Mouse (Mus musculus): ENCODE data around the gene Tsga10ip. TPM values are rescaled to one million over a fixed set of nuclear protein-coding genes. Genes with fewer than 3 reads are reported as not detected.
"Not testable (repeated sequence)": the region's sequence is repeated elsewhere in the genome, so short reads cannot be mapped to it uniquely, and the experiment has no call there.

Tsga10ip gene
- polyA plus RNA-seq, 1 experiment from 2014 or later, result 0.44 TPM

DNA sequence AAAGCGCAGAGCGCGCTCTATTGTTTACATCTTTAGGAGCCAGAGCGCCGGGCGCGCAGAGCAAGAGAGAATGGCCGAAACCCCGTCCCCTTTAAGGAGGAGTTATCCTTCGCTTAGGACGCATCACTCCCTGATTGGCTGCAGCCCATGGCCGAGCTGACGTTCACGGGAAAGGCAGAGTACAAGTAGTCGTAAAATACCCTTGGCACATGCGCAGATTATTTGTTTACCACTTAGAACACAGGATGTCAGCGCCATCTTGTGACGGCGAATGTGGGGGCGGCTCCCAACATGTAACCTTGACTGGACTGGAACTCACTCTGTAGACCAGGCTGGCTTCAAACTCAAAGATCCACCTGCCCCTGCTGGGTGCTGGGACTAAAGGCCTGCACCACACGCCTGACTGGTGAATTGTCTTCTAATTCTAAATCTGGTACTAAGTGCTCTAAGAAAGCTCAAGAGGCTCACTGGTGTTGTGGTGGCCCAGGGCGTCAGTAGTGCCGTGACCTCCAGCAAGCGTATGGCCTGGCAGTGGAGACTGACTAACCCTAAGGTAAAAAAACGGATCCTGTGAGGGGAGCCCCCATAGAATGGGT, 4.3 kb upstream of the Tsga10ip start:
- TF ChIP-seq CTCF (IDR thresholded peaks at IDR 0.05; ENCODE audit: low read depth), result peak; percentile 32
- peak overlapping the region; percentile 74 for H3K4me2 ChIP-seq (replicated peaks; ENCODE audit: low read depth)
- H3K9me3 ChIP-seq (ENCODE audit: control insufficient read depth, low read length); H3K36me3 ChIP-seq (ENCODE audit: control insufficient read depth, insufficient read depth, low read length); H3K4me1 ChIP-seq (replicated peaks; ENCODE audit: control insufficient read depth, insufficient read depth); H3K27me3 ChIP-seq (ENCODE audit: control insufficient read depth, insufficient read depth, low read length): not testable (repeated sequence)
- DNase-seq (ENCODE audit: low spot score) (peak; percentile 68), ATAC-seq (ENCODE audit: low FRiP score, low TSS enrichment) (peak; percentile 83)
- peak overlapping the region; percentile 98 for H3K27ac ChIP-seq (replicated peaks)
- peak overlapping the region; percentile 88 for H3K9ac ChIP-seq (ENCODE audit: low read length)
- WGBS, result 16% methylated on average over 20 of the region's 25 CpGs
- peak overlapping the region; percentile 59 for H3K4me3 ChIP-seq (ENCODE audit: low read depth, low read length)

DNA sequence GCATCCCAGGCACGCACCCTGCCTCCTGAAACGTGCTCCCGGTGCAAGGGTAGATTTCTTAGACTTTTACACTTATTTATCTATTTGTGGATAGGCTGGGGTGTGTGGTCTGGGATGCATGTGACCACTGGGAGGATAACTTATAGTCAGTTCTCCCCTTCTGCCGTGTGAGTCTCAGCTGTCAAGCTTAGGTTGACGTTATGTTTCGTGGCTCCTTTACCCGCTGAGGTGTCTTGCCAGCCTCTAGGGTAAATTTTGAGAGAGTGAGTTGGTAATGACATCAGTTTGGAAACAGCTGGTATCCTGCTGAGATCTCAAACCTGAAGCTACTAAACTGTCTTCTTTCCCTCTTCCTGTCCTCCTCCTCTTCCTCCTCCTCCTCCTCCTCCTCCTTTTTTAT, 3.6 kb upstream of the Tsga10ip start:
- peaks cover 2% of the 10 kb centered on the region; the same call in 1 of the 2 replicates for H3K36me3 ChIP-seq (ENCODE audit: control insufficient read depth, insufficient read depth, low read length)
- H3K9me3 ChIP-seq (ENCODE audit: control insufficient read depth, low read length), result no peaks in the 10 kb centered on the region
- H3K4me3 ChIP-seq (ENCODE audit: low read depth, low read length), result peak overlapping the region; percentile 32
- ATAC-seq (ENCODE audit: low FRiP score, low TSS enrichment) (no peak), DNase-seq (ENCODE audit: low spot score) (no peak)
- H3K27ac ChIP-seq (replicated peaks), result peak overlapping the region; percentile 65
- peak overlapping the region; percentile 47 for H3K4me2 ChIP-seq (replicated peaks; ENCODE audit: low read depth)
- peak overlapping the region; percentile 50 for H3K9ac ChIP-seq (ENCODE audit: low read length)
- TF ChIP-seq CTCF (IDR thresholded peaks at IDR 0.05; ENCODE audit: low read depth) (no peak), EP300 (optimal IDR thresholded peaks at IDR 0.05) (no peak)
- WGBS, result 15% methylated on average over 7 of the region's 7 CpGs
- H3K27me3 ChIP-seq (ENCODE audit: control insufficient read depth, insufficient read depth, low read length), result no peaks in the 10 kb centered on the region
- no peaks in the 10 kb centered on the region for H3K4me1 ChIP-seq (replicated peaks; ENCODE audit: control insufficient read depth, insufficient read depth)

DNA sequence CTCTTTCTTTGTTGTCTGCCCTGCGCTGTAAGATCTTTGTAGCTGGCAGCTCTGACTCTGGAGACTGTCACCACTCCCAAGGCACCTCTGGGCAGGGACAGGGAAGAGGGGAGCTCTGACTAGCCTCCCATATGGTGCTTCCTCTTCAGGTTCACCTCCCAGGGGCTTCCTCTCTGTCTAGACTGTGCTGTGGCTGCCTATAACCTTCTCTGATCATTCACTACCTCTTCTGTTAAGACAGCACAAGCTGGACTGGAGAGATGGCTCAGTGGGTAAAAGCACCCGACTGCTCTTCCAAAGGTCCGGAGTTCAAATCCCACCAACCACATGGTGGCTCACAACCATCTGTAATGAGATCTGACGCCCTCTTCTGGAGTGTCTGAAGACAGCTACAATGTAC, 1.3 kb downstream of the Tsga10ip start:
- H3K4me2 ChIP-seq (replicated peaks; ENCODE audit: low read depth); H3K9ac ChIP-seq (ENCODE audit: low read length); DNase-seq (ENCODE audit: low spot score); H3K4me3 ChIP-seq (ENCODE audit: low read depth, low read length); H3K27ac ChIP-seq (replicated peaks); H3K9me3 ChIP-seq (ENCODE audit: control insufficient read depth, low read length); H3K36me3 ChIP-seq (ENCODE audit: control insufficient read depth, insufficient read depth, low read length); ATAC-seq (ENCODE audit: low FRiP score, low TSS enrichment); H3K27me3 ChIP-seq (ENCODE audit: control insufficient read depth, insufficient read depth, low read length); H3K4me1 ChIP-seq (replicated peaks; ENCODE audit: control insufficient read depth, insufficient read depth): not testable (repeated sequence)
- 71% methylated on average over 4 of the region's 4 CpGs for WGBS

DNA sequence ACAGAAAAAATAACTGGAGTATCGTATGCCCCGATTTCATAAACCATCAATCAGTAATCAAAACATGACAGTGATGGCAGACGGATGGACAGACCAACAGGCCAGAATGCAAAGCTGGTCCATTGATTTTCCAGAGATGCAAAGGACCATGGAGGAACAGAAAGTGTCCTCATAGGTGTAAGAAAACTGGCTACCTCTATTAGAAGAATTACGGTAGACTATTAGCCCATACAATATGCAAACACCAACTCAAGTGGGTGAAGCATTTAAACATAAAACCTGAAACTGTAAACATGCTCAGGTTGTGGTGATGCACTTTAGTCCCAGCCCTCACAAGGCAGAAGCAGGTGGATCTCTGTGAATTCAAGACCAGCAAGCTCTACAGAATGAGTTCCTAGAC, 7.0 kb downstream of the Tsga10ip start:
- Histone ChIP-seq H3K27me3 (ENCODE audit: control insufficient read depth, insufficient read depth, low read length) (no peaks in the 10 kb centered on the region), H3K9me3 (ENCODE audit: control insufficient read depth, low read length) (no peaks in the 10 kb centered on the region), H3K9ac (ENCODE audit: low read length) (no peak overlapping the region), H3K36me3 (ENCODE audit: control insufficient read depth, insufficient read depth, low read length) (no peaks in the 10 kb centered on the region), H3K4me2 (replicated peaks; ENCODE audit: low read depth) (no peak overlapping the region), H3K27ac (replicated peaks) (no peak overlapping the region), H3K4me3 (ENCODE audit: low read depth, low read length) (no peak overlapping the region), H3K4me1 (replicated peaks; ENCODE audit: control insufficient read depth, insufficient read depth) (no peaks in the 10 kb centered on the region)
- ATAC-seq (ENCODE audit: low FRiP score, low TSS enrichment) (no peak), DNase-seq (ENCODE audit: low spot score) (no peak)
- WGBS, result 61% methylated on average over 4 of the region's 4 CpGs
- TF ChIP-seq EP300 (optimal IDR thresholded peaks at IDR 0.05) (no peak), CTCF (IDR thresholded peaks at IDR 0.05; ENCODE audit: low read depth) (no peak)

DNA sequence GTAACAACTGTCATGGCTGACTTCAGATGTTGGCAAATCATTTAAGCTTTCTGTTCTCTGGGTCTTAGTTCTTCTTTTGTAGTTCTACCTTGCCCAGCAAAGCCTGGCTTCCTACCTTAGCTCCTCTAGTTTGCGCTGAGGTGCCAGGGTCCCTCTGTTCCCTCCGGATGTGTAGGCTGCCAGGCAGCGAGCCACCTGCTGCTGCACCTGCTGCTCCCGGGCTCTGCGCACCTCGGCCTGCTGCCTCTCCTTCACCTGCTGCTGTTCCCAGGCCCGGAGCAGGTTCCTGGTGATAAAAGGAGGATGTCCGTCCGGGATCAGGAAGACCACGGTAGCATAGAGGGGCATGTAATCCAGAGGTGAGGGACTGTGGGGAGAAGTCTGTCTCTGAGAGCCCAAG, 8.2 kb downstream of the Tsga10ip start:
- no peak for ATAC-seq (ENCODE audit: low FRiP score, low TSS enrichment)
- WGBS, result 49% methylated on average over 10 of the region's 10 CpGs
- TF ChIP-seq EP300 (optimal IDR thresholded peaks at IDR 0.05), result no peak
- no peak for TF ChIP-seq CTCF (IDR thresholded peaks at IDR 0.05; ENCODE audit: low read depth)
- Histone ChIP-seq H3K36me3 (ENCODE audit: control insufficient read depth, insufficient read depth, low read length) (no peaks in the 10 kb centered on the region), H3K9me3 (ENCODE audit: control insufficient read depth, low read length) (no peaks in the 10 kb centered on the region), H3K27ac (replicated peaks) (no peak overlapping the region), H3K4me3 (ENCODE audit: low read depth, low read length) (no peak overlapping the region), H3K4me1 (replicated peaks; ENCODE audit: control insufficient read depth, insufficient read depth) (peaks cover 7% of the 10 kb centered on the region; the same call in 1 of the 2 replicates), H3K9ac (ENCODE audit: low read length) (no peak overlapping the region), H3K27me3 (ENCODE audit: control insufficient read depth, insufficient read depth, low read length) (no peaks in the 10 kb centered on the region), H3K4me2 (replicated peaks; ENCODE audit: low read depth) (no peak overlapping the region)
- no peak for DNase-seq (ENCODE audit: low spot score)

DNA sequence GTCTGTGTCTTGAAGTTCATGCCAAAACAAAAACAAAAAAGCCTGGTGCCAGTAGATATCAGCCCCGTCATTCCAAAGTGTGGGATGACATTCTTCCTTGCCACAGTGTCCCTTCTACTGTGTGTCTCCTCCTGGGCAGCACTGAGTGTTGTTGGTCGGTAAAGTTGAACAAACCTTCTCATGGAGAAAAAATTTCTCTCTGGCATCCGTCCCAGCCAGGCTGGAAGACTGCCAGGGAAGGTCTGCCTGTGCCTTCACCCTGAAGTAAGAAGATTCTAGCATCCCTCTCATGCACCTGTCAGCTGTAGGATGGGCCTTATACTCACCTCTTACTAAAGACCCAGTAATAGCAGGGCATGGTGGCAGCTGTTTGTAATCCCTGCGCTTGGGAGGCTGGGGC, 9.4 kb downstream of the Tsga10ip start:
- 34% methylated on average over 4 of the region's 4 CpGs for WGBS

More for the DNA sequence above, 9.4 kb downstream of the Tsga10ip start:
- no peak for TF ChIP-seq EP300 (optimal IDR thresholded peaks at IDR 0.05)
- TF ChIP-seq CTCF (IDR thresholded peaks at IDR 0.05; ENCODE audit: low read depth), result no peak
- Histone ChIP-seq H3K9ac (ENCODE audit: low read length) (no peak overlapping the region), H3K4me2 (replicated peaks; ENCODE audit: low read depth) (no peak overlapping the region), H3K9me3 (ENCODE audit: control insufficient read depth, low read length) (no peaks in the 10 kb centered on the region), H3K27ac (replicated peaks) (no peak overlapping the region), H3K4me3 (ENCODE audit: low read depth, low read length) (no peak overlapping the region), H3K4me1 (replicated peaks; ENCODE audit: control insufficient read depth, insufficient read depth) (peaks cover 7% of the 10 kb centered on the region; the same call in 1 of the 2 replicates), H3K36me3 (ENCODE audit: control insufficient read depth, insufficient read depth, low read length) (no peaks in the 10 kb centered on the region), H3K27me3 (ENCODE audit: control insufficient read depth, insufficient read depth, low read length) (no peaks in the 10 kb centered on the region)
- ATAC-seq (ENCODE audit: low FRiP score, low TSS enrichment) (no peak), DNase-seq (ENCODE audit: low spot score) (peak; percentile 63)

Data from stomach, postnatal 0 days (tissue).